Comparison of ENCODE assay signal across 26 mouse cellular contexts in genomic region chr2:159625306-159625705, GRCm38 (mm10).
A peak's percentile ranks its signal among the peaks of the same experiment; 100 is the strongest.
DNase-seq lines count a peak whose midpoint lies in the region; ATAC-seq lines count a peak whose summit lies in the region.
"Had no signal": no experiment of that assay in that cellular context is flagged by ENCODE, and none has a peak within 500 bp of the region (broad histone marks: within the 10 kb centered on the region; RNA-seq: fewer than 3 reads in every experiment).

No protein-coding gene starts in this region.

- H3K4me2 ChIP-seq in heart, embryonic 12.5 days = no peak overlapping the region
- H3K4me2 ChIP-seq in kidney, embryonic 15.5 days = no peak overlapping the region
- H3K4me2 ChIP-seq: forebrain, embryonic 13.5 days; heart, embryonic 13.5 days; hindbrain, embryonic 13.5 days; limb, embryonic 13.5 days; liver, embryonic 11.5 days; lung, embryonic 15.5 days; midbrain, embryonic 15.5 days; neural tube, embryonic 15.5 days had no signal

- H3K27me3 ChIP-seq in heart, embryonic 12.5 days (replicated peaks) = no peaks in the 10 kb centered on the region
- no peaks in the 10 kb centered on the region for H3K27me3 ChIP-seq in kidney, embryonic 15.5 days
- H3K27me3 ChIP-seq: forebrain, embryonic 13.5 days; heart, embryonic 13.5 days; hindbrain, embryonic 13.5 days; limb, embryonic 13.5 days; lung, embryonic 15.5 days; midbrain, embryonic 15.5 days; neural tube, embryonic 15.5 days had no signal

- ATAC-seq in heart, embryonic 12.5 days (ENCODE audit: insufficient number of reproducible peaks, low FRiP score) = no peak
- no peak for ATAC-seq in kidney, embryonic 15.5 days (replicated peaks; ENCODE audit: low FRiP score)
- ATAC-seq: CD4-positive, CD25-positive, alpha-beta regulatory T cell, adult 4 months; forebrain, embryonic 13.5 days; intestine, embryonic 16.5 days; midbrain, embryonic 15.5 days had no signal

- DNase-seq in heart, adult 18-20 months = peak; percentile 50 to 54
- peak; percentile 15 for DNase-seq in ovary, postnatal 14 days (ENCODE audit: low spot score)
- no peak for DNase-seq in ovary, adult 18-20 months (ENCODE audit: low spot score)
- peak; percentile 57 for DNase-seq in gastrocnemius, postnatal 25 days
- no peak for DNase-seq in kidney, postnatal 14 days
- DNase-seq: adrenal gland, postnatal 25 days; cerebellum, adult 11-12 months; kidney, adult 8-10 months; kidney, postnatal 10 days; layer of hippocampus, adult 9-11 months; right cerebral cortex, adult 18-20 months; right cerebral cortex, postnatal 4 days; thymus, postnatal 4 days had no signal

- H3K4me1 ChIP-seq in heart, embryonic 12.5 days (replicated peaks) = no peaks in the 10 kb centered on the region
- H3K4me1 ChIP-seq in kidney, embryonic 15.5 days = 0 out of 2 replicates have a peak, but pooled peaks cover 11% of the 10 kb centered on the region
- H3K4me1 ChIP-seq: forebrain, embryonic 13.5 days; heart, embryonic 13.5 days; hindbrain, embryonic 13.5 days; limb, embryonic 13.5 days; lung, embryonic 15.5 days; midbrain, embryonic 10.5 days; midbrain, embryonic 15.5 days; neural tube, embryonic 15.5 days had no signal

- H3K36me3 ChIP-seq in heart, embryonic 12.5 days = no peaks in the 10 kb centered on the region
- no peaks in the 10 kb centered on the region for H3K36me3 ChIP-seq in kidney, embryonic 15.5 days
- H3K36me3 ChIP-seq: heart, embryonic 13.5 days; hindbrain, embryonic 13.5 days; limb, embryonic 13.5 days; lung, embryonic 15.5 days; midbrain, embryonic 10.5 days; midbrain, embryonic 15.5 days; neural tube, embryonic 15.5 days had no signal

- H3K9me3 ChIP-seq in heart, embryonic 12.5 days (replicated peaks) = no peaks in the 10 kb centered on the region
- no peaks in the 10 kb centered on the region for H3K9me3 ChIP-seq in kidney, embryonic 15.5 days (replicated peaks)
- H3K9me3 ChIP-seq: forebrain, embryonic 13.5 days; heart, embryonic 13.5 days; hindbrain, embryonic 13.5 days; limb, embryonic 13.5 days; lung, embryonic 15.5 days; midbrain, embryonic 10.5 days; midbrain, embryonic 15.5 days; neural tube, embryonic 15.5 days had no signal

- 63% methylated on average over 1 of the region's 1 CpGs for WGBS in heart, embryonic 12.5 days
- 53% methylated on average over 1 of the region's 1 CpGs for WGBS in kidney, embryonic 15.5 days

- no peak overlapping the region for H3K9ac ChIP-seq in heart, embryonic 12.5 days
- no peak overlapping the region for H3K9ac ChIP-seq in kidney, embryonic 15.5 days
- H3K9ac ChIP-seq: forebrain, embryonic 13.5 days; heart, embryonic 13.5 days; hindbrain, embryonic 13.5 days; limb, embryonic 13.5 days; lung, embryonic 15.5 days; midbrain, embryonic 15.5 days; neural tube, embryonic 15.5 days had no signal

- H3K4me3 ChIP-seq in heart, embryonic 12.5 days = no peak overlapping the region
- no peak overlapping the region for H3K4me3 ChIP-seq in kidney, embryonic 15.5 days (replicated peaks)
- H3K4me3 ChIP-seq: forebrain, embryonic 13.5 days; heart, embryonic 13.5 days; hindbrain, embryonic 13.5 days; limb, embryonic 13.5 days; lung, embryonic 15.5 days; midbrain, embryonic 10.5 days; midbrain, embryonic 15.5 days; neural tube, embryonic 15.5 days had no signal

- H3K27ac ChIP-seq in heart, embryonic 12.5 days (ENCODE audit: poor library complexity, severe bottlenecking) = no peak overlapping the region
- H3K27ac ChIP-seq in kidney, embryonic 15.5 days = no peak overlapping the region
- H3K27ac ChIP-seq: forebrain, embryonic 13.5 days; heart, embryonic 13.5 days; hindbrain, embryonic 13.5 days; limb, embryonic 13.5 days; lung, embryonic 15.5 days; midbrain, embryonic 10.5 days; midbrain, embryonic 15.5 days; neural tube, embryonic 15.5 days had no signal

Comparison
In these comparisons a context has a peak if more than half of its experiments do, and no peak if none do; other contexts are left out.
1. DNase-seq: peak in heart, adult 18-20 months (2 of 2), ovary, postnatal 14 days (single experiment) and gastrocnemius, postnatal 25 days (single experiment); none in ovary, adult 18-20 months (single experiment) and kidney, postnatal 14 days (single experiment).